Mouse (Mus musculus) left cerebral cortex, adult 18-20 months (tissue): ENCODE data around the gene Farsb. TPM values are rescaled to one million over a fixed set of nuclear protein-coding genes. Genes with fewer than 3 reads are reported as not detected.

ENCODE experiments used
- total RNA-seq, 2 experiments: library from RNA; stranded (reverse); gene quantifications; 2 replicates each; pipeline ENCODE4 v1.2.3; 2021

Farsb gene
- total RNA-seq, 2 experiments from 2014 or later: 62.4 to 69.6 TPM

Other genes starting within 250 kb of the Farsb start
- gene Sgpp2, start 178.6 kb downstream of the Farsb start, total RNA-seq: 10 to 100 TPM; 11.1 to 15.4 TPM
- gene Mogat1, start 22.1 kb upstream of the Farsb start, total RNA-seq: not detected
- gene BC035947, start 23.3 kb upstream of the Farsb start, total RNA-seq: 1 to 10 TPM; 1.1 to 1.6 TPM
- 100 to 1,000 TPM; 160 to 175 TPM for gene Acsl3, start 168.9 kb upstream of the Farsb start, total RNA-seq
- gene Utp14b, start 169.1 kb upstream of the Farsb start, total RNA-seq: 10 to 100 TPM; 15.4 to 21.7 TPM